Mouse (Mus musculus): ENCODE results near the gene Olfr325.

The Olfr325 gene

GRCm38 (mm10) chr11:58618369-58618768 lies 40.8 kb downstream of the Olfr325 start:
- in situ Hi-C loops (cut with MboI; ENCODE audit: low pct_unique_long_range_greater_than_20kb in 1 of 2, low sequenced_read_pairs in 2 of 2, unreplicated experiment in 1 of 2), result no loop called here

- in situ Hi-C loops (cut with MboI; ENCODE audit: low pct_unique_long_range_greater_than_20kb in 1 of 2, low sequenced_read_pairs in 2 of 2, unreplicated experiment in 1 of 2), result no loop called here
Measured at GRCm38 (mm10) chr11:58618793-58619192, 41.3 kb downstream of the Olfr325 start.

- in situ Hi-C loops (cut with MboI; ENCODE audit: low pct_unique_long_range_greater_than_20kb in 1 of 2, low sequenced_read_pairs in 2 of 2, unreplicated experiment in 1 of 2), result loop anchor here in 1 of 2 experiments (25.0 kb wide), 1 partner anchor 214 kb away; the partner anchor contains the start of gene 1810065E05Rik
Measured at GRCm38 (mm10) chr11:58626146-58626545, 48.6 kb downstream of the Olfr325 start.

GRCm38 (mm10) chr11:58630401-58630800 lies 52.9 kb downstream of the Olfr325 start, which contains the start of gene Olfr323:
TSS of gene Olfr323 (minus strand) at chr11:58630501.
- in situ Hi-C loops (cut with MboI; ENCODE audit: low pct_unique_long_range_greater_than_20kb in 1 of 2, low sequenced_read_pairs in 2 of 2, unreplicated experiment in 1 of 2), result loop anchor here in 1 of 2 experiments (25.0 kb wide), 1 partner anchor 218 kb away; the partner anchor contains the start of gene 1810065E05Rik

Data from mouse embryonic stem cell (cell line).